Mouse (Mus musculus) thymus, postnatal 36 days (tissue): ENCODE data around the gene Pdik1l.
"Not testable (repeated sequence)": the region's sequence is repeated elsewhere in the genome, so short reads cannot be mapped to it uniquely, and the experiment has no call there.

Experiments used
- DNase-seq, 2 experiments: peaks; one replicate each; pipeline ENCODE4 v3.0.0; 2022; ENCODE audit warnings: mixed read lengths in 2 of 2

Gene Pdik1l

GRCm38 (mm10) chr4:134298626-134299497 lies 11.2 kb upstream of the Pdik1l start:
- DNase-seq = no peak

GRCm38 (mm10) chr4:134297369-134297768 lies 9.7 kb upstream of the Pdik1l start:
- no peak for DNase-seq

DNA sequence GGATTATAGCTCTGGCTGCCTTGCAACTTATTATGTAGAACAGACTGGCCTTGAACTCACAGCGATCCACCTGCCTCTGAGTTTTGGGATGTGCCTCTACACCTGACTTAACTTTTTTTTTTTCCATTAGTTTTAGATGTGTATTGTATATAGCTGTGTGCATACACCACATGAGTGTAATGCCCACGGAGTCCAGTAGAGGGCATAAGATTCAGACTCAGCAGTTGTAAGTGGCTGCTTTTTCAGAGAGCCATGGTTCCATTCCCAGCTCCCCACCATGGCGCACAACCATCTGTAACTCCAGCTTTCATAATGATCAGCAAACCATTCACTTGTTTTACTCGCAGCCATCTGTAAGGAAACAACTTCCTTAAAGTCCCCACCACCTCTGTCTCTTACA lies 8.8 kb upstream of the Pdik1l start:
- no peak for DNase-seq

DNA sequence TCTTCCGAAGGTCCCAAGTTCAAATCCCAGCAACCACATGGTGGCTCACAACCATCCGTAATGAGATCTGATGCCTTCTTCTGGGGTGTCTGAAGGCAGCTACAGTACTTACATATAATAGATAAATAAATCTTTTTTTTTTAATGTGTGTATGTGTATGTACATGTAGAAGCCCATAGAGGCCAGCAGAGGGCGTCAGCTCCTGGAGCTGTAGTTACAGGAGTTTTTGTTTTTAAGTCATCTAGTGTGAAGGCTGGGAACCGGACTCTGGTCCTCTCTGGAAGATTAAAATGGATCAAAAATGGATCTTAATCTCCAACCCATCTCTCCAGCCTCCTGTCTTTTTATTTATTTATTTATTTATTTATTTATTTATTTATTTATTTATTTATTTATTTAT lies 8.4 kb upstream of the Pdik1l start:
- DNase-seq = not testable (repeated sequence)

- no peak for DNase-seq
Observed at GRCm38 (mm10) chr4:134293692-134294163, 6.0 kb upstream of the Pdik1l start.

DNA sequence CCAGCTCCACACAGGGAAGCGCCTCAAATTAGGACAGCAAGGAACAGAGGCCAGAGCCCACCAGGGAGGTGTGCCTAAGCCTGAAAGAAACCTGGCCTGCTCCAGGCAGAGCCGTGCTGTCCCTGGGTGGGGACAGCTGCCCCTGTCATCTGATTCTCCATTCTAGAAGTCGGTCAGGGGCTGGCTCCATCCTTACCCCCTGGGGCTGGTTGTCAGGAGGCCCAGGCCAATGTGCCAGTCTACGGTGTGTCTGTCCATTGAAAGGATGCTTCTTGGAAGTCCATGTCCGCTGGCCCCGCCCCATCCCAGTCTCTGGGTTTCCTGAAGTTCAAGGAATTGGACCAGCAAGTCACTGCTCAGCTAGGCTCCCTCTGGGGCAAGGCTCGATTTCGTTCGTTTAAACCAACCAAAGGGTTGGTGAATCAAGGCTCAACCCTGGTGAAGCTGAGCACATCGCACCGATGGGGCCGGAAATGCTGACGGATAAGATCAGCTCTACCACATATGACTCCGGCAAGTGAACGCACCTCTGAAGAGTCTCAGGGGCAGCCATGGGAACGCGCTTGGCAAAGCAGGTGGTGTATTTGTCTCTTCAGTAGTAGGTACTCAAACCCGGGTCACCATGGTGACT lies 5.5 kb upstream of the Pdik1l start:
- no peak for DNase-seq

DNA sequence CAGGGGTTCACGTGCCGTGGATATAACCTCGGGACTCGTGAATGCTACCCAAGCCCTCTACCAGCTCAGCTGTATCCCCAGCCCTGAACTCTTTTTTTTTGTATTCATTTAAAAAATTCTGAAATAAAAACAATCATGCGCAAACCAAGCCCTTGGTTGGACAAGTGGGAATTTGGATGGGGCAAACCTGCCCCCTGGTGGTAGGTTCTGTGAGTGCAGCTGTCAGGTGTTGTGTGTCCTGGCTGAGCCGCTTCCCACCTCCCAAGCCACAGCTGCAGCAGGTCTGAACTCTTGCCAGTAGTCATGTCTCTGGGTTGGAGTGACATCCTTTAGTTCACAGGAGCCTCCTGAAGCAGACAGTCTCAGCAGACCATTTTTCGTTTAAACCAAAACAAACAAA lies 4.4 kb upstream of the Pdik1l start:
- peak; percentile 71 to 80 for DNase-seq

DNA sequence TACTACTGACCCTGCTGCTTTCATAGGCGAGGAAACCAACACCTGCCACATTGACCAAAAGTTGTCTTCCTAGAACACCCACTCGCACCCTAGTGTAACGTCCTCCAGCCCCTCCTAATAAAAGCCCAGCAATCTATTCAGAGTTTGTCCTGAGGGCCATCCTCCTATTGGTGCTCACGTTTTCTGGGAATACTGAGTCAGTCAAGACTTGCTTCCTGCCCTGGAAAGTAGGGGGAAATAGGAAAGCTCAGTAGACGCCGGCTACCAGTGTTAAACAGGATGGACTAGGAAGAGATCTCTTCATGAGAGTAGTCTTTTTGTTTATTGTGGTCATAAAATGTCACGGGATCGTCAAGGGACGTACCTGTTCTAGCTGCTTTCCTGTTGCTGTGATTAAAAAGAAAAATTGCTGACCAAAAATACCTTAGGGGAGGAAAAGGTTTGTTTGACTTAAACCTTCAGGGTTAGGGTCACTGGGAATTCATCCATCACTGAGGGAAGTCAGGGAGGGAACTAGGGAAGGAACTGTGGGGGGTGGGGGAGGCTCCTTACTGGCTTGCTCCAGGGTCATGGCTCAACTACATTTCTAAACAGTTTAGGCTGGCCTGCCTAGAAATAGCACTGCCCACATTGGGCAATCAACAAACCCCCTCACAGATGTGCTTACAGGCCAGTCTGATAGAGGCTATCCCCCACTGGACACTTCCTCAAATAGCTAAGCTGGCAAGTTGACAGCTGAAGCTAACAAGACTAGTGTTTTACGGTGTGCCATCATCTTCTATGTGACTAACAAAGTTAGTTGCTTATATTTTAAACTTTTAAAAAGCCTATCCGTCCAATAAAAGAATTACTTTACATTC lies 932 bp upstream of the Pdik1l start:
- no peak for DNase-seq

DNA sequence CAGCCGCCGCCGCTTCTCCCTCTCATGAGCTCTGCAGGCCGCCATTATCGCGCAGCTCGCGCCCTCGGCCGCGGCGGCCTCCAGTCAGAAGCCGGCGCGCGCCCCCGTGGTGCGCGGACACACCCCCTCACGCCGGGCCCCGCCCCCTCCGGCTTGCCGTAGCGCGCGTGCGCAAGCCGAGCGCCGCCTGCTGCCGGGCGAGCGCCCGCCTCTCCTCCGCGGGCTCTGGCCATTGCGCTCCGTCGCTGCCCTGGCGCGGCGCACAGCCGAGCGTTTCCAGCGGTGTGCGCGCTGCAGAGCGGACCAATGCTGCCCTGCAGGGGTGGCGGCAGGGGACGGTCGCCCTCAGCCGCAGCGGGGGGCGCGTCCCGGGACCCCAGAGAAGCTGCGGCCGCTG lies 529 bp downstream of the Pdik1l start:
- peak; percentile 96 to 98 for DNase-seq

GRCm38 (mm10) chr4:134286226-134287167 lies 1.2 kb downstream of the Pdik1l start:
- DNase-seq = no peak

DNA sequence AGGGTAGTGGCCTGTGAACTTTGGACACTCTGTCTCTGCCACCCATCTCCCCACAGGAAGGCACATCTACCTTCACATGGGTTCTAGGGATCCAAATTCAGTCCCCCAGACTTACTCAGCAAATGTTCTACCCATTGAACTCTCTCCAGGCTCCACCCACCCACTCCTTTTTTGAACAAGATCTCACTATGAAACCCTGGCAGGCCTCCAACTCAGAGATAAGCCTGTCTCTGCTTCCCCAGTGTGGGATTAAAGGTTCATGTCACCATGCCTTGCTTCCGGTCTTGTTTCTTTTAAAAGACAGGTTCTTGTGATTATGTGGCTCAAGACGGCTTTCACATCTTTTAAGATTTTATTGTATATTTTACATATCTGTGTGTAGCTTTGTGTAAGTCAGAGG lies 2.8 kb downstream of the Pdik1l start:
- no peak for DNase-seq

GRCm38 (mm10) chr4:134273417-134274345 lies 14.0 kb downstream of the Pdik1l start:
- DNase-seq = peak; percentile 66 to 77

GRCm38 (mm10) chr4:134272731-134273416 lies 14.8 kb downstream of the Pdik1l start:
- DNase-seq = no peak

DNA sequence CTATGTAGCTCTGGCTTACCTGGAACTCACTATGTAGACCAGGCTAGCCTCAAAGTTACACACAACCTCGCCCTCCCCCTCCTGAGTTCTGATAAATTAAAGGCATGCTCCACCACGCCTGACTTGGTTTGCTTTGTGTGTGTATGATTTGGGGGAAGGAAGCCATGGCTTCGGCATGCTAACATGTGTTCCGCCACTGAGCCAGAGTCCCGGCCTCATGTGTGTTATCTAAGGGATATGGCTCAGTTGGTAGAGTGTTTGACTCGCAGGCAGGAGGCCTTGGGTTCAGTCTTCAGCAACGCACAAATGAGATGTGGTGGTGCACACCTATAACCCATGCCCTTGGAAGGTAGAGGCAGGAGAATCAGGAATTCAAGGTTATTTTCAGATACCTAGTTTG lies 15.7 kb downstream of the Pdik1l start:
- DNase-seq = no peak

DNA sequence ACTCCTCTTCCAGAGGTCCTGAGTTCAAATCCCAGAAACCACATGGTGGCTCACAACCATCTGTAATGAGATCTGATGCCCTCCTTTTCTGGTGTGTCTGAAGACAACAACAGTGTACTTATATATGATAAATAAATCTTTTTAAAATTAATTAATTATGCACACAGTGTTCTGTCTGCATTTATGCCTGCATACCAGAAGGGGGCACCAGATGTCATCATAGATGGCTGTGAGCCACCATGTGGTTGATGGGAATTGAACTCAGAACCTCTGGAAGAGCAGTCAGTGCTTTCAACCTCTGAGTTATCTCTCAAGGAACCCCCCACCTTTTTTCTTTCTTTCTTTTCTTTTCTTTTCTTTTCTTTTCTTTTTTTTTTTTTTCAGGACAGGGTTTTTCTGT lies 18.1 kb downstream of the Pdik1l start:
- DNase-seq = not testable (repeated sequence)

- DNase-seq = no peak
Observed at GRCm38 (mm10) chr4:134268102-134268655, 19.5 kb downstream of the Pdik1l start.

DNA sequence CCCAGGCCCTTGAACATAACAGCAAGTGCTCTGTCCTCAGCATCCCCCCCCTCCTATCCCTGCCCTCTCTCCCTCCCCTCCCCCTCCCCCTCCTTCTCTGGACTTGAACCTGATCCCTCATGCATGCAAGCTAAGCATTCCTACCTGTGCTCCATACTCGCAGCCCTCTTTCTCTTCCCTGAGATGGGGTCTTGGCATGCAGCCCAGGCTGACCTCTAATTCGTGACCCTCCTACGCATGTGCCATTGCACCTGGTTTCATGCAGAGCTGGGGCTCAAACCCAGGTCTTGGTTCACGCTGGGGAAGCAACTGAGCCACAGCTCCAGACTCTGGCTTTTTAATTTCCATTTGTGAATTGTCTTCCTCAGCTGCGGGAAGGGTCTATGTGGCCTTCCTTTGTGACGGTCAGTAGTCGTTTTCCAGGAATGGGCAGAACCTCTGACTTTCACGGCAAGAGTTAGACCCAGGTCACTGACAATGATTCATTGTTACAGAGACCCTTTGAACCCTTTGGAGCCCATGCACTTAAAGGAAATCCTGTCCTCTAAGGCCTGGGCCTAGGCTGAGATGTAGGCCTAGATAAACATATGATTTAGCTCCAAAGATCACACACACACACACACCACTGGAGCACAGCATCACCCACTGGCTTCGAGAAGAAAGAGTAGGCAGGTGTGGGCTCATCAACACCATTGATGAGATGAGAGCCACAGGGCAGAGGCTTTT lies 21.7 kb downstream of the Pdik1l start:
- no peak for DNase-seq

DNA sequence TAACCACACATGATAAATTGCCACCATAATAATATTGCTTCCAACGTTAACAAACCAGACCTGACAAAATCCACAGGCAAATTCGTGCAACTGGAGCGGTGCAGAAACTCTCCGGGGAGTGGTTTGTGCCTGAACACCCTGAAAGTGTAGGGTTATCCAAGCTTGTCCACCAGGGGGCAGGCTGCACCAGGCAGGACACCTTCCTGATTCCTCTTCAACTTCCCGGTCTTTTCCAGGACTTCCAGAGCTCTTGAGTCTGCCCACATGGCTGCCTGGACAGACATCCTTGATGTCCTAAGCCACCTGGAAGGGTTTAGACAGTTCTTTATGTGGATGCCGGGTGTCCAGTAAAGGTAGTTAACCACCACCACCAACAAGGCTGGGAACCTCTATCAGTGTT lies 24.5 kb downstream of the Pdik1l start:
- peak; percentile 38 to 52 for DNase-seq

GRCm38 (mm10) chr4:134258354-134258753 lies 29.3 kb downstream of the Pdik1l start:
- peak in 1 of 2 experiments; percentile 39 for DNase-seq
